Mouse (Mus musculus): ENCODE data around the gene Kif2c. TPM values are rescaled to one million over a fixed set of nuclear protein-coding genes. Genes with fewer than 3 reads are reported as not detected.
"Not testable (repeated sequence)": the region's sequence is repeated elsewhere in the genome, so short reads cannot be mapped to it uniquely, and the experiment has no call there.

Gene Kif2c
- total RNA-seq, 4 experiments from 2014 or later: 0.20 to 0.69 (median 0.37) TPM

GRCm38 (mm10) chr4:117189382-117189855, 7.0 kb upstream of the Kif2c start:
- peak; percentile 53 to 82 for DNase-seq (ENCODE audit: low spot score in 2 of 2)

DNA sequence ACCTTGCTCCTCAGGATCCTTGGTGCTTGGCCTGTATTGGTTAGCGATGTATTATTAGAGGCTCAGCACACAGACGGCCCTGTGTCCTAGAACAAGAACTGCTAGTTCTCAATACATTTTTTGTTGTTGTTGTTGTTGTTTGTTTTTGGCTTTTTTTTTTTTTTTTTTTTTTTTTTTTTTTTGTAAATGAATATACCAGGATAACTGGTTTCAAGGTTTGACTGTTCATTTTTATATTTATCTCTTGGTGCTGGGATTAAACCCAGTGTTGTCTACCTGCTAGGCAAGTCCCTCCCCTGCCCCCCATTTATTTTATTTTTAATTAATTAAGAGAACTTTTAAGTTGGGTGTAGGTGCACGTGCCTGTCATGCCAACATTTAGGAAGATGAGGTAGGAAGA, 6.5 kb upstream of the Kif2c start:
- no peak for DNase-seq (ENCODE audit: low spot score in 2 of 2)

- not testable (repeated sequence) for DNase-seq (ENCODE audit: low spot score in 2 of 2)
Observed at GRCm38 (mm10) chr4:117182759-117183096, 289 bp upstream of the Kif2c start.

DNA sequence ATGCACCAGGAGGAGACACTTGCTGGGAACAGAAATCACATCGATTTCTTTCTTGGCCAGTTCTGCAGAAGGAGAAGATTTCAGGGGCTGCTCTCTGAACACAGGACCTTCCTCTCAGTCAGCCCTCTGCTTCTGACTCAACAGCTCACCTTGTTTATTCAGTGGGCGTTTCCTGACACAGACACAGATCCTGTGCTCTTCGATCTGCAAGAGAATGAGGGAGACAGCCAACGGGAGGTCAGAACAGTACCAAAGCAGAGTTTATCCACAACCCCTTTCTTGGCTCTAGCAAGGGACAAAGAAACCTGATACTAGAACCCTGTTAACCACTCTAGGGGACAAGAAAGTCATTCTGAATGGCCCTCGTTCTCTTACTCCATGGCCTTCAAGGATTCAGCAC, 12.5 kb downstream of the Kif2c start:
- DNase-seq (ENCODE audit: low spot score in 2 of 2): no peak

DNA sequence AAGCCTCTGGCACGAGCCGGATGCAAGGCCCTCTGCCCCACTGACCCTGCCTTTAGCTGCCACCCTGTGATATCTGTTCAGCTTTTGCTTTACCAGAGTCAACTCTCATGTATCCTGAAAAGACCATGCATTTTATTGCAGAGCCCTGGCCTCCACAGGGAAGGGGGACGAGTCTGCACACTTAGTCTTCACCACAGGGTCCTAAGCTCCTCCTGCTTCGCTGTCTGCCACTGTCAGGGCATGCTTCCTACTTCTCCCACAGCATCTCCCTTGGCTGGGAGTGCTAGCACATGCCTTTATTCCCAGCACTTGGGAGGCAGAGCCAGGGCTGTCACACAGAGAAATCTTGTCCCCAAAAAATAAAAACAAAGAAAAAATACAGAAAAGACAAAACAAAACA, 21.3 kb downstream of the Kif2c start:
- DNase-seq (ENCODE audit: low spot score in 2 of 2): no peak

GRCm38 (mm10) chr4:117159666-117160065, 22.8 kb downstream of the Kif2c start:
- no peak for DNase-seq (ENCODE audit: low spot score in 2 of 2)

- DNase-seq (ENCODE audit: low spot score in 2 of 2): no peak
Observed at GRCm38 (mm10) chr4:117156372-117156771, 26.1 kb downstream of the Kif2c start.

GRCm38 (mm10) chr4:117155792-117156355, 26.6 kb downstream of the Kif2c start, which contains the start of gene Rps8:
Gene Rps8 (minus strand): TSS chr4:117156243.
- peak; percentile 78 to 84 for DNase-seq (ENCODE audit: low spot score in 2 of 2)

DNA sequence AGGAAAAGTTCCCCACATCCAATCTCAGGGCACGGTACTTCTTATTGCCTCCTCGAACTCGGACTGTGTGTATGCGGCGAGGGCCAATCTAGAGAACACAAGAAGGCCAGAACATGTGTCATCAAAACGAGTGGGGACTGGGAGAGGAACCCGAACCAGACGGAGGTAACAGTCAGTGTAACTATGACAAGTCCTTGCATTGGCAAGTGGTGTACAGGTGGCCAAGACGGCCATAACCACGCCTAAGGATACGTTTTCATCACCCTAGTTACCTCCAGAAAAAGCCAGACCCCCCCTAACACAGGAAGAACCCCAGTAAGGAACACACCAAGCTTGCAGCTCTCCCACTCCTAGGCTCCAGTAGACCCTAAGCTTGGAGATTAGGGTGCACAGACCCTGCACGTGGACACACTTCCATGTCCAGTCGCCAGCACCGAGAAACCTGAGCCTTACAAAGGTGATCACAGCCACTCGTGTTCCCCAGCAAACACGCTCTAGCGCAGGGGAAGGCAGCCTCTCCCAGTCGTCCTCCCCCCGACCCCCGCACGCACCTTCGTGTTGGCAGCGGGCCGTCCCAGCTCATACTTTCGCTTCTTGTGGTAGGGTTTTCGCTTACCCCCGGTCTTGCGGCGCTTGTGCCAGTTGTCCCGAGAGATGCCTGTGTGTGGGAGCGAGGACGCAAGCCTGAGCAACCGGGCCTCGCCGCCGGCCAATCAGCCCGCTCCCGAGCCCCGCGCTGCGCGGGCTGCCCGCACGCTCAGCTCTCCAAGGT, 27.2 kb downstream of the Kif2c start:
- no peak for DNase-seq (ENCODE audit: low spot score in 2 of 2)

- DNase-seq (ENCODE audit: low spot score in 2 of 2): no peak
Observed at GRCm38 (mm10) chr4:117152714-117153113, 29.7 kb downstream of the Kif2c start.

GRCm38 (mm10) chr4:117151416-117151815, 31.0 kb downstream of the Kif2c start:
- DNase-seq (ENCODE audit: low spot score in 2 of 2): no peak

DNA sequence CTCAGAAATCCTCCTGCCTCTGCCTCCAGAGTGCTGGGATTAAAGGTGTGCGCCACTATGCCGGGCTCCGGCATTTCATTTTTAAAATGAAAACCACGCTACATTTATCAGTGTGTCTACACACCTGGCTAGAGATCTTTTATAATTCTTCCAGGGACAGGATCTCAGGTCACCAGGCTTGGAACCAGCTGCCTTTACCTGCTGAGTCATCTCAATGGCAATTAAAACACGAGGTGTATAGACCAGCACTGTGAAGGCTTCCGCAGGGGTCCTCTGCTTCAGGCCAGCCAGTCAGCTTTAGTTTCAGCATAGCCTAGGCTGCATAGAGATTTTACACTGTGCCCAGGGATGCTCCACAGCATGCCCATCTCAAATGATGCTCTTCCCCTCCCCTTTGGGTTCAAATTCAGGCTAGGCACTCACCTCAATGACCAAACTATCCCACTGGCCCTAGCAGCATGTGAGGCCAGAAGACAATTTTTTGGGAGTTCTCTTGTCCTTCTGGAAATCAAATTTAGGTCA, 32.2 kb downstream of the Kif2c start:
- no peak for DNase-seq (ENCODE audit: low spot score in 2 of 2)

GRCm38 (mm10) chr4:117149291-117150211, 32.9 kb downstream of the Kif2c start:
- no peak for DNase-seq (ENCODE audit: low spot score in 2 of 2)

DNA sequence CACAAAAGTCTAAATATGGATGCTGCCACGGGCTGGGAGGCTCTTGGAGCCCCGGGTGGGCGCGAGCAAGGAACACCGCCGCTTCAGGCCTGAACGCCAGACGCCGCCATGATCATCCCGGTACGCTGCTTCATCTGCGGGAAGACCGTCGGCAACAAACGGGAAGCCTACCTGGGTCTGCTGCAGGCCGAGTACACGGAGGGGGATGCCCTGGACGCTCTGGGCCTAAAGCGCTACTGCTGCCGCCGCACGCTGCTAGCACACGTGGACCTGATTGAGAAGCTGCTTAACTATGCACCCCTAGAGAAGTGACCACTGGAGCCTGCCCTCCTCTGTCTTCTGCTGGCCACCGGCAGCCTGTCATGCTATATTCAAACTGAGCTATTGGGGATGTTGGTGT, 33.6 kb downstream of the Kif2c start:
- no peak for DNase-seq (ENCODE audit: low spot score in 2 of 2)

- no peak for DNase-seq (ENCODE audit: low spot score in 2 of 2)
Observed at GRCm38 (mm10) chr4:117148047-117148713, 34.3 kb downstream of the Kif2c start.

GRCm38 (mm10) chr4:117146176-117146575, 36.3 kb downstream of the Kif2c start:
- DNase-seq (ENCODE audit: low spot score in 2 of 2): peak; percentile 70 to 83

GRCm38 (mm10) chr4:117145248-117145647, 37.2 kb downstream of the Kif2c start:
- DNase-seq (ENCODE audit: low spot score in 2 of 2): no peak

DNA sequence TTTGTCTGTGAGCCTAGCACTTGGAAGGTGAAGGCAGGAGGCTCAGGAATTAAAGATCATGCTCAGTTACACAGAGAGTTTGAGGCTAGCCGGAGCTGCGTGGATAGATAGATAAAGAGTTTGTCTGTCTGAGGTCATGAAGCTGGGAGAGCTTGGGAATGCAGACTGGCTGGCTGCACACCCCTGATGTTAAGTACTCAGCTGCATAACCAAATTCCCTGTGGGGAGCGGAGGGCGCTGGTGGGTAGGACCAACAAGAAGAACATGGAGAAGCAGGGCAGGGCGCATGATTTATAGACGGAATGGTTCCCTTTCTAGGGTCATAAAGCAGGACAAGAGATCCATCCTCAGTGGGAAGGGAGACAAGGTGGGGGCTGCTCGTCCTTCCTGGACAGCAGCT, 39.4 kb downstream of the Kif2c start:
- no peak for DNase-seq (ENCODE audit: low spot score in 2 of 2)

DNA sequence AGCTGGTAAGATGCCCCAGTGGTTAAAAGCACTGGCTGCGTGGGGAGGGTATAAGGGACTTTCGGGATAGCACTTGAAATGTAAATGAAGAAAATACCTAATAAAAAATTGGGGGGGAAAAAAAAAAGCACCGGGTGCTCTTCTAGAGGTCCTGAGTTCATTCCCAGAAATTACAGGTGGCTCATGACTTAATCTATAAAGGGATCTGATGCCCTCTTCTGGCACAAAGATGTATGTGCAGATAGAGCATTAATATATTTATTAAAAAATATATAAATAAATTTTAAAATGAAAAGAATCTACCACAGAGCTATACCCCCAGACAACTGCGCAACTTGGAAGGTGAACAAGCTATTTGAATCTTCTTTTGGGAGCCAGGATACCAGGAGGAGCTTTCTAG, 41.8 kb downstream of the Kif2c start:
- DNase-seq (ENCODE audit: low spot score in 2 of 2): no peak

DNA sequence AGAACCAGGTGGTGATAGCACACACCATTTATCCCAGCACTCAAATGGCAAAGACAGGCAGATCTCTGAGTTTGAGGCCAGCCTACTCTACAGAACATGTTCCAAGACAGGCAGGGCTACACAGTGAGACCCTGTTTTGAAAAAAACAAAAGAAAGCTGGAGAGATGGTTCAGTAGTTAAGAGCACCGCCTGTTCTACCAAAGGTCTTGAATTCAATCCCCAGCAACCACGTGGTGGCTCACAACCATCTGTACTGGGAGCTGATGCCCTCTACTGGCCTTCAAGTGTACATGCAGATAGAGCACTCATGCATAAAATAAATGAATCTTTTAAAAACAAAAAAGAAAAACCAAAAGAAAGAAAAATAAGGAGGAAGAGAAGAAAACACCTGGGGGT, 43.2 kb downstream of the Kif2c start:
- no peak for DNase-seq (ENCODE audit: low spot score in 2 of 2)
